Mouse (Mus musculus): ENCODE data around the gene Prss43.

- TF ChIP-seq ZC3H11A (IDR thresholded peaks at IDR 0.05; ENCODE audit: low read depth, low read length) (no peak), CTCF (IDR thresholded peaks at IDR 0.05 in 2 of 3, conservative IDR thresholded peaks at IDR 0.05 in 1 of 3; ENCODE audit: control insufficient read depth in 1 of 3, insufficient read depth in 1 of 3, low read depth in 2 of 3, low read length in 3 of 3, poor library complexity in 1 of 3, severe bottlenecking in 1 of 3) (no peak), POLR2A (IDR thresholded peaks at IDR 0.05; ENCODE audit: control insufficient read depth in 1 of 2, insufficient read depth in 1 of 2, low read depth in 1 of 2, low read length in 2 of 2, poor library complexity in 1 of 2) (no peak), HCFC1 (IDR thresholded peaks at IDR 0.05; ENCODE audit: low read depth, low read length) (no peak), KAT2A (conservative IDR thresholded peaks at IDR 0.05; ENCODE audit: low read depth, low read length) (no peak), POLR2AphosphoS5 (IDR thresholded peaks at IDR 0.05; ENCODE audit: borderline replicate concordance, low read depth, low read length) (no peak), EP300 (IDR thresholded peaks at IDR 0.05; ENCODE audit: low read depth in 1 of 2, low read length in 2 of 2) (no peak), USF2 (IDR thresholded peaks at IDR 0.05; ENCODE audit: borderline replicate concordance in 1 of 2, insufficient read depth in 1 of 2, low read depth in 1 of 2, low read length in 2 of 2) (no peak), MXI1 (IDR thresholded peaks at IDR 0.05; ENCODE audit: low read depth, low read length) (no peak), CHD1 (IDR thresholded peaks at IDR 0.05; ENCODE audit: low read depth, low read length) (no peak), ZNF384 (IDR thresholded peaks at IDR 0.05; ENCODE audit: low read depth, low read length) (no peak)
Observed at GRCm38 (mm10) chr9:110800834-110801479, 25.5 kb upstream of the Prss43 start.
